Comparison of ENCODE assay signal across 8 mouse cellular contexts in genomic region chr10:39370786-39371221, GRCm38 (mm10). TPM values are rescaled to one million over a fixed set of nuclear protein-coding genes. Genes with fewer than 3 reads are reported as not detected.
DNase-seq lines count a peak whose midpoint lies in the region; ATAC-seq and TF ChIP-seq lines count a peak whose summit lies in the region.

No protein-coding gene starts in this region.

- H3K9ac ChIP-seq in ES-Bruce4 (ENCODE audit: low read depth, poor library complexity, severe bottlenecking) = peak overlapping the region; percentile 78
- H3K9ac ChIP-seq in heart, postnatal 0 days (replicated peaks; ENCODE audit: low read depth, low read length) = peak overlapping the region; percentile 75
- peak overlapping the region; percentile 95 for H3K9ac ChIP-seq in neural tube, embryonic 12.5 days

- no peaks in the 10 kb centered on the region for H3K36me3 ChIP-seq in erythroblast, embryonic 14.5 days (ENCODE audit: control insufficient read depth)
- no peaks in the 10 kb centered on the region for H3K36me3 ChIP-seq in ES-Bruce4 (ENCODE audit: control insufficient read depth, insufficient read depth, low read length, poor library complexity, severe bottlenecking)
- H3K36me3 ChIP-seq in heart, postnatal 0 days (replicated peaks; ENCODE audit: control insufficient read depth, insufficient read depth, low read length) = no peaks in the 10 kb centered on the region
- no peaks in the 10 kb centered on the region for H3K36me3 ChIP-seq in neural tube, embryonic 12.5 days

- peaks cover 45% of the 10 kb centered on the region for H3K4me1 ChIP-seq in erythroblast, embryonic 14.5 days (ENCODE audit: control insufficient read depth)
- no peaks in the 10 kb centered on the region for H3K4me1 ChIP-seq in ES-Bruce4 (ENCODE audit: control insufficient read depth, insufficient read depth, low read length)
- H3K4me1 ChIP-seq in heart, postnatal 0 days (ENCODE audit: control insufficient read depth, insufficient read depth) = peaks cover 18% of the 10 kb centered on the region
- H3K4me1 ChIP-seq in neural tube, embryonic 12.5 days = peaks cover 45% of the 10 kb centered on the region

- no peak overlapping the region for H3K27ac ChIP-seq in ES-Bruce4 (ENCODE audit: insufficient read depth, low read length)
- H3K27ac ChIP-seq in heart, postnatal 0 days (ENCODE audit: low read depth) = peak overlapping the region; percentile 88; the same call in 1 of the 2 replicates
- peak overlapping the region; percentile 96 for H3K27ac ChIP-seq in neural tube, embryonic 12.5 days

- ATAC-seq in erythroblast, adult 5-6 weeks (replicated peaks; ENCODE audit: low FRiP score, poor library complexity, severe bottlenecking) = no peak
- ATAC-seq in heart, postnatal 0 days (ENCODE audit: insufficient read depth, low read depth) = 0 out of 2 replicates have a peak, but pooled peaks have one; percentile 0
- peak; percentile 45 for ATAC-seq in neural tube, embryonic 12.5 days (ENCODE audit: low FRiP score, low read depth)

- 14% methylated on average over 8 of the region's 8 CpGs for WGBS in heart, postnatal 0 days
- 2% methylated on average over 8 of the region's 8 CpGs for WGBS in neural tube, embryonic 12.5 days

- peak overlapping the region; percentile 85 for H3K4me3 ChIP-seq in erythroblast, embryonic 14.5 days (replicated peaks)
- H3K4me3 ChIP-seq in ES-Bruce4 (ENCODE audit: low read depth, low read length) = peak overlapping the region; percentile 58
- H3K4me3 ChIP-seq in heart, postnatal 0 days (ENCODE audit: low read depth, low read length) = peak overlapping the region; percentile 93
- H3K4me3 ChIP-seq in neural tube, embryonic 12.5 days = peak overlapping the region; percentile 75

- peaks cover 20% of the 10 kb centered on the region for H3K27me3 ChIP-seq in erythroblast, embryonic 14.5 days (ENCODE audit: control insufficient read depth)
- H3K27me3 ChIP-seq in ES-Bruce4 (ENCODE audit: control insufficient read depth, insufficient read depth, low read length, poor library complexity, severe bottlenecking) = 0 out of 2 replicates have a peak, but pooled peaks cover 4% of the 10 kb centered on the region
- H3K27me3 ChIP-seq in heart, postnatal 0 days (ENCODE audit: control insufficient read depth, insufficient read depth, low read length) = no peaks in the 10 kb centered on the region
- no peaks in the 10 kb centered on the region for H3K27me3 ChIP-seq in neural tube, embryonic 12.5 days (replicated peaks)

- no peak for TF ChIP-seq EP300 in ES-Bruce4 (IDR thresholded peaks at IDR 0.05; ENCODE audit: insufficient read depth, low read depth, low read length)
- TF ChIP-seq EP300 in heart, postnatal 0 days (IDR thresholded peaks at IDR 0.05; ENCODE audit: low read depth) = no peak

- TF ChIP-seq CTCF in ES-Bruce4 (IDR thresholded peaks at IDR 0.05; ENCODE audit: low read depth, low read length) = no peak
- TF ChIP-seq CTCF in heart, postnatal 0 days (IDR thresholded peaks at IDR 0.05; ENCODE audit: low read depth) = no peak

- H3K4me2 ChIP-seq in heart, postnatal 0 days (ENCODE audit: low read depth, low read length) = peak overlapping the region; percentile 95
- H3K4me2 ChIP-seq in neural tube, embryonic 12.5 days (replicated peaks) = peak overlapping the region; percentile 67

- no peaks in the 10 kb centered on the region for H3K9me3 ChIP-seq in erythroblast, embryonic 14.5 days (ENCODE audit: control insufficient read depth, low read length)
- H3K9me3 ChIP-seq in ES-Bruce4 (replicated peaks; ENCODE audit: control insufficient read depth, insufficient read depth, low read length, poor library complexity, severe bottlenecking) = no peaks in the 10 kb centered on the region
- no peaks in the 10 kb centered on the region for H3K9me3 ChIP-seq in heart, postnatal 0 days (replicated peaks; ENCODE audit: control insufficient read depth, low read length)
- H3K9me3 ChIP-seq in neural tube, embryonic 12.5 days = no peaks in the 10 kb centered on the region

- TF ChIP-seq POLR2A in ES-Bruce4 (IDR thresholded peaks at IDR 0.05; ENCODE audit: insufficient read depth, low read length) = no peak

- peak; percentile 50 for DNase-seq in cerebellum, postnatal 25 days
- DNase-seq in heart, postnatal 0 days (ENCODE audit: low spot score) = no peak
- DNase-seq in liver = peak; percentile 70
- DNase-seq in gastrocnemius, adult 8-10 months (ENCODE audit: low spot score in 2 of 2) = no peak

RNA-seq across cellular contexts. Expression of gene Fyn, which starts 2.1 kb away (rescaled TPM):
- 1.1 and 1.6 TPM in 2 replicates for polyA plus RNA-seq in erythroblast, embryonic 14.5 days (2012)
- 2.5 and 3.7 TPM in 2 replicates for total RNA-seq in erythroblast, adult 5-6 weeks (2015; ENCODE audit: low replicate concordance)
- total RNA-seq in erythroblast, adult 5-6 weeks (2017; ENCODE audit: low replicate concordance) = 5.6 and 5.7 TPM in 2 replicates
- 19.1 and 25.5 TPM in 2 replicates for polyA plus RNA-seq in ES-Bruce4 (2011; ENCODE audit: insufficient read depth, insufficient read length, low read depth, missing spikeins)
- 24.1 and 34.3 TPM in 2 replicates for total RNA-seq in heart, postnatal 0 days (2014; rRNA removed; ENCODE audit: low replicate concordance)
- polyA plus RNA-seq in heart, postnatal 0 days (2015; fragmentation: Nextera tagmentation; extraction: Ambion mirVana) = 10.3 and 10.8 TPM in 2 replicates
- polyA plus RNA-seq in neural tube, embryonic 12.5 days (2016; fragmentation: Nextera tagmentation; extraction: Ambion mirVana) = 72.4 and 79.8 TPM in 2 replicates
- 1 to 10 TPM; 2.8 to 7.3 (median 5.7) TPM for total RNA-seq in gastrocnemius, adult 8-10 months (2022)

Comparison
In these comparisons a context has a peak if more than half of its experiments do, and no peak if none do; other contexts are left out.
1. DNase-seq: peak in cerebellum, postnatal 25 days (2 of 2) and liver (single experiment); none in heart, postnatal 0 days (single experiment) and gastrocnemius, adult 8-10 months (0 of 2).
2. Peak in every context shown above with its lines, with median percentiles within 50 percentile points of each other: H3K4me3 ChIP-seq and H3K9ac ChIP-seq.